Mouse (Mus musculus) left cerebral cortex, adult 11 months (tissue): Measurements from ENCODE around the gene Pdp2.
A peak's percentile ranks its signal among the peaks of the same experiment; 100 is the strongest.
"Not testable (repeated sequence)": the region's sequence is repeated elsewhere in the genome, so short reads cannot be mapped to it uniquely, and the experiment has no call there.

Experiments
- DNase-seq: peaks from one replicate; pipeline ENCODE4 v3.0.0; 2022; ENCODE audit warnings: low spot score

Gene Pdp2

DNA sequence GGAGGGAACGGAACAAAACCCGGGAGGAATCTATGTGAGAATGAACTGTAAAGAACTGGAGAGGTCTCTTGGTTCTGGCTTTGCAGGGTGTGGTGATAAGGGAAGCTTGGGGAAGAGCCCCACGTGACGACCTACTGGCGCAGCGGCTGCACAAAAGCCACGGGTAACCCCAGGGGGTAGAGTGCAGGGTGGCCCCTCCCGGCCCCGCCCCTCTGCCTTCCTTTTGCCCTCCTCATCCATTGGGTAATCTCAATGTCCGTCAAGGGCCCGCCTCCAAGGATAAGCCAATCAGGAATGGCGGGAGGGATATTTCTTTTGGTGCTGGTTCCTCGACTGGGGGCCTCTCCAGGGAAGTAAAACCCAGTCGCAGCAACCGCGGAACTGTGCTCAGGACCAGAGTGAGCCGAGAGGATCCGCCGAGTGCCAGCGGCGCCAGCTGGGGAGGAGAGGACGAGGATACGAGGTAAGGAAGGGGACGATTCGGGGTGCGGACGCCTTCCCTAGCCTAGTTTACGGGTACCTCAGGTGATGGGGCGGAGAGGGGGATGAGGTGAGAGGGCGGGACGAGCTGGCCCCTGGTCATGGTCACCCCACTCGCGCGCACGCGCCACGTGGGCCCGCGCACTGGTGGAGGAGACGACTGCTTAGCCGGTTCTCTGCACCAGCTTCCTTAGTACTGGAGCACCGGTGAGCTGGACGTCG is at the start of gene Pdp2:
Gene Pdp2 (plus strand): TSS at position 319 of the 702 bp plus-strand sequence.
- peak; percentile 90 for DNase-seq

- DNase-seq = no peak
Measured at GRCm38 (mm10) chr8:104541515-104541880, 49.8 kb upstream of the Pdp2 start.

- peak; percentile 61 for DNase-seq
Measured at GRCm38 (mm10) chr8:104542160-104542559, 49.1 kb upstream of the Pdp2 start.

GRCm38 (mm10) chr8:104543440-104544045 is 47.7 kb upstream of the Pdp2 start:
- no peak for DNase-seq

DNA sequence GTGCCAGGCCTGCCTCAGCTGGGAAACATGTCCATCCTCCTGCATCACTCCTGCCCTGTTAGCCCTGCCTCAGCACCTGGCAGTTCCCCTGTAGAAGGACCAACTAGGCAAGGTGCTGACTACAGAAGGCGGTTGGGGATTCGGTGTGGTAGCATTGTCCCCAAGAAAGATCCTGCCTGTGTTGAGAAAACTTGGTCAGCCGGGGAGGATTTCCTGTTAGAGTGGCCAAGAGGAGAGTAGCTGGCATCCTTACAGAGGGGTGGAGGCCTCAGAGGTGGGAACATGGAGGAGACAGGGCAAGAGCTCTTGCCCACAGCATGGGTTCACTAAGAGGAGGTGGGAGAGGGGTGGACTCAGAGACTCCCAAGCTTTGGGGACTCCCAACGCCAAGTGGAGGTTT is 36.1 kb upstream of the Pdp2 start:
- DNase-seq = no peak

- no peak for DNase-seq
Measured at GRCm38 (mm10) chr8:104557226-104557625, 34.0 kb upstream of the Pdp2 start.

DNA sequence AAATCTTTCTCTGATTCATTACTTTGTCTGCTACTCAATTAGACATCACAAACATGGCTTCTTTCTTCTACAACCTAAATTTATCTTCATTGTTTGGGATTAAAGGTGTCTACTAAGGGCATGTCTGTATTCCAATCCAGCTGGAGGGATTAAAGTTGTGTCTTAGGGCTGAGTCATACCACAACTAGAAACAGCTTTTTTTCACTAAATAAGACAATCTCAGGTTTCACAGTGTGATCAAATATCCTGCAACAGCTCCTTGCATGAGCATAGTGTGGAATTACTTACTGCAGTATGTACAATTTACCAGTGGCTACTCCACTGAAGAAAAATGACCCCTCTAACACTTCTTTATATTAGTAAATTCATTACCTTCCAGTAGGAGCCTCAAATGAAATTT is 30.5 kb upstream of the Pdp2 start:
- DNase-seq = no peak

GRCm38 (mm10) chr8:104564633-104565456 is 26.4 kb upstream of the Pdp2 start:
- DNase-seq = peak; percentile 82

- no peak for DNase-seq
Measured at GRCm38 (mm10) chr8:104565457-104565798, 25.8 kb upstream of the Pdp2 start.

GRCm38 (mm10) chr8:104569559-104569958 is 21.7 kb upstream of the Pdp2 start:
- DNase-seq = no peak

DNA sequence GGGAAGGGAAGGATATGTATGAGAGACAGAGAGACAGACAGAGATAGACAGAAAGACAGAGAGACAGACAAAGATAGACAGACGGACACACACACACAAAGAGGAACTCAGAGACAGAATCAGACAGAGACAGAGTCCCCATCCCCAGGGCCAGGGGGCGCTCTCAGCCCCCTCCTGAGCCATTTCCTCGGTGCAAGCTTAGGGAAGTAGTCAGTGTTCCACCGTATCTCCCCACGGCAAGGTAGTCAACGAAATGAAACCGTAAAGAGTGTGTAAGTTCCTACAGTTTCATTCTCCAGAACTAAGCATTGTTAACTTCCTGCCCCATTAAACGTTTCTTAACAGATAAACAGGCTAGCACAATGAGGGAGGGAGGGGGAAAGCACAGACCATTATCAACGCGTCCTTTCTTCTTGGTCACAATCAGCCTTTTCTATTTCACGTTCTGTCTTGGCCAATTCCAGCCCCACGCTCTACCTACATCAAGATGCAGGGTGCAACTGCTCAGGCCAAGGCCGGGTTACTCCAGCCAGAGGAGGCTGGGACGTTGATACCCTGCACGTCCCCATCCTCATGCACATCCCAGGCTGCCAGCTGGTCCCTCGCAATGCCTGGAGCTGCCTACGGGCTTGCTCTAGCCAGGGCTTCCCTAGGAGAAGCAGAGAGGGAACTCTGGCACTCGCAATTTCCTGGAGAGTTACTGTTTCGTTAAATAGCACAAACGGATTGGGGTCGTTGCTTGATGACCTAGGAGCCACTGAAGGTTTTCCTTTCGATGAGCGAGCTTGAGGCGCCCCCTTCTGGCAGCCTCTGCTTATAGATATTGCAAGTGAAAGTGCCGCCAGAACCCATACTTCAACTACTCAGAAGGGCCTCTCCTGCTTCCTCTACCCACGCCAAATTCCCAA is 20.6 kb upstream of the Pdp2 start:
- DNase-seq = peak; percentile 66

DNA sequence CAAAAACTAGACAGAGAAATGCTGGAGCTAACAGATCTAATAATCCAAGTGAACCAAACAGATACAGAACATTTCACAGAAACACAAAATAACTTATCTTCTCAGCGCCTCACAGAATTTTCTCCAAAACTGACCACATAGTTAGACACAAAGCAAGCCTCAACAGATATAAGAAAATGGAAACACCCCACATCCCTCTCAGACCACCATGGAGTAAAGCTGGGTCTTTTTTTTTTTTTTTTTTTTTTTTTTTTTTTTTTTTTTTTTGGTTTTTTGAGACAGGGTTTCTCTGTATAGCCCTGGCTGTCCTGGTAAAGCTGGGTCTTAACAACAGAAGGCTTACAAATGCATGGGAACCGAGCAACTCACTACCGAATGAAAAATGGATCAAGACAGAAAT is 14.4 kb upstream of the Pdp2 start:
- DNase-seq = no peak

GRCm38 (mm10) chr8:104577606-104578005 is 13.6 kb upstream of the Pdp2 start:
- not testable (repeated sequence) for DNase-seq

DNA sequence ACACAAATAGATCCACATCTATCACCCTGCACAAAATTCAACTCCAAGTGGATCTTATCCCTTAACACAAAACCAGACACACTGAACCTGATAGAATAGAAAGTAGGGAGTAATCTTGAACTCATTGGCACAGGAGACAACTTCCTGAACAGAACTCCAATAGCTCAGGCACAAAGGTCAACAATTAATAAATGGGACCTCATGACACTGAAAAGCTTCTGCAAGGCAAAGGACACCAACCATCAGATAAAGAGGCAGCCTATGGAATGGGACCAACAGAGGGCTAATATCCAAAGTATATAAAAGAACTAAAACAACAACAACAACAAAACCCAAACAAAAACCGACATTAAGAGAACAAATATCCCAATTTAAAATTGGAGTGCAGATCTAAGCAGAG is 6.7 kb upstream of the Pdp2 start:
- no peak for DNase-seq

- DNase-seq = no peak
Measured at GRCm38 (mm10) chr8:104590284-104590683, 967 bp upstream of the Pdp2 start.

GRCm38 (mm10) chr8:104591856-104592255 is 605 bp downstream of the Pdp2 start:
- DNase-seq = no peak

GRCm38 (mm10) chr8:104592566-104592965 is 1.3 kb downstream of the Pdp2 start:
- no peak for DNase-seq

GRCm38 (mm10) chr8:104593536-104594325 is 2.5 kb downstream of the Pdp2 start:
- no peak for DNase-seq

- no peak for DNase-seq
Measured at GRCm38 (mm10) chr8:104594611-104595362, 3.5 kb downstream of the Pdp2 start.

DNA sequence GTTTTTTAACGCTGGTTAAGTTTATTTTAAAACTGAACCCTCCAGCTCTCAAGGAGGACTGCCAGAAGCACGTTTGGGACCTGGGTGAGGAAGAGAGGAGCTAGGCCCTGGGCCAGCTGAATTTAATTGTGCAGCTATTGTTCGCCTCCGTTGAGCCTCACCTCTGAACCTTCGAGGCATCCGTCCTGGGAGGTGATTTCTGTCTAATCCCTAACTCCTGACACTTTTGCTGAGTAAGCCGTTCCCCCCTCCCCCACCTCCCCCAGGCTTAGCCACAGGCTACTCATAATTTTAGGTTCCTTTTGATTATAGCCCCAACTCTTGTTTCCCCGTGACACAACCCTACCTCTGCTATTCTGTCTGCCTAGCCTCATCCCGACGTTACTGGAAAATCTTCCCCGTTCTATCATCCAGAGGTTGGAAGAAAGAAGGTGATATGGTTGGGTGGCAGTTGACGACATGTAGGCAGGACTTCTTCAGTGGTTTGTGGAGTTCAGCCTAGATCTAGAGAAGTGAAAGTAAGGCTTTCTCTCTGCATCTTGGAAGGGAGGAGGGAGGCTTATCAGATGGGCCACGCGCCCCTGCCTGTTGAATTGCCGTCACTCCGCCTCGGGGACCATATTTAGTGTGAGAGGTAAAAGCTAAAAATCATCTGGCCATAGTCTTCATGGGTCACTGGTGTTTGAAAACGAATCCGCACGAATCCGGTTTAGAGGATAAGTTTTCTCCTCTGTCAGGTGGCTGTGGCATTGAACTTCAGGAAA is 4.7 kb downstream of the Pdp2 start:
- no peak for DNase-seq
